Mouse (Mus musculus): ENCODE results near the gene Sell. TPM values are rescaled to one million over a fixed set of nuclear protein-coding genes. Genes with fewer than 3 reads are reported as not detected.

Gene Sell
- total RNA-seq, 2 experiments from 2014 or later = 8.0 to 15.1 TPM

DNA sequence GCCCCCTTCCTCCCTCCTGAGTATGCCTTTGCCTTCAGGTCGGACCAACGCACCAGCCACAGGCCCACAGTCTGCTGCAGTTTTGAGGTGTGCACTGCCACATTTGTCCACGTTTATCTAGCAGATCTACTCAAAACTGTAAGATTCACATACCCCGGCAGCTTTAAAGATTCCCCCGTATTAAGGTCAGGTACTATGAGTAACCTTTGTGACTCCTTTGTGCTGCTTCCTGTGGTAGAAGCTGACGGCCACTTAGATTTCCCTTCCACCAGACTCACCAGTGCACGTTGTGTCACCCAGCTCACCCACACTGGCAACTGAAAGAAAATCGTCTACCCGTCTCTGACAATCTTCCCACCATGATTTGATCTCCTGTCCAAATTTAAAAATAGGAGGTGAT lies 11.3 kb downstream of the Sell start:
- ATAC-seq (replicated peaks; ENCODE audit: low FRiP score, low TSS enrichment, poor library complexity, severe bottlenecking) = no peak

GRCm38 (mm10) chr1:164073803-164074202 lies 12.0 kb downstream of the Sell start:
- ATAC-seq (replicated peaks; ENCODE audit: low FRiP score, low TSS enrichment, poor library complexity, severe bottlenecking) = peak; percentile 36; the same call in 1 of the 2 replicates

- no peak for ATAC-seq (replicated peaks; ENCODE audit: low FRiP score, low TSS enrichment, poor library complexity, severe bottlenecking)
These were observed 12.9 kb downstream of the Sell start for GRCm38 (mm10) chr1:164074606-164075140.

- no peak for ATAC-seq (replicated peaks; ENCODE audit: low FRiP score, low TSS enrichment, poor library complexity, severe bottlenecking)
These were observed 13.6 kb downstream of the Sell start for GRCm38 (mm10) chr1:164075416-164075815.

DNA sequence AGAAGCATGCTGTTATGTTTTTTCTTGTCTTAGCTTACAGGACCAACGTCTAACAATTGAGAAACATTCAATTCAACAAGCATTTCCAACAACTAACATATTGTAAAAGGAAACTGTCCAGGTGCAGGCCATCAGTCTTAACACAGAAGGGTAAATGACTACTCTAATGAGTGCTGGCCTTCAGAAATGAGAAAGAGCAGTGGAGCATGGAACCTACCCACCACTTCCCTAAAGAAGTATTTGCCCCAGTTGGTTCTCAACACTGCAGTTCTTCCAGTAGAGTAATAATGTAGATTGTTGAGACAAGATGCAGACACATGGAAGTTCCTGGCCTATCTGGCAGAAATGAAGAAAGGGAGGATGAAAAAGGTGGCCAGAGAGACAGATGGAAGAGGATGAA lies 14.7 kb downstream of the Sell start:
- ATAC-seq (replicated peaks; ENCODE audit: low FRiP score, low TSS enrichment, poor library complexity, severe bottlenecking) = no peak

DNA sequence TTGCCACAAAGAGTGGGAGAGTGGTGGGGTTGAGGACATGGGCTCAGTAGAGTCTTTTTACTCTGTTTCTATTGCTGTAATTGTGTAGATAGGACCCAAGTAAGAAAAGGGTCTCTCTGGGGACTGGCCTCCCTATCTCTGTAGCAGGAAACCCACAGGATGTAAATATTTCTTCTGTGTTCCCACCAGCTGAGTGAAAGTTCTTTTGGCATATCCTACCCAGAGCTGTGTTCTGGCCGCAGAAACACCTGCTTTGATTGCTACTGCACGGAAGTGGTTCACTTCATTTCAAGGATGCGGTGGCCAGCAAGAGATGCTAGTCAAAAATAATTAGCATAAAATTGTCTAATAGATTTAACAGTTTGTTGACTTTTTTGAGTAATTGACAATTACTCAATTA lies 15.2 kb downstream of the Sell start:
- ATAC-seq (replicated peaks; ENCODE audit: low FRiP score, low TSS enrichment, poor library complexity, severe bottlenecking) = no peak

GRCm38 (mm10) chr1:164078323-164078741 lies 16.6 kb downstream of the Sell start:
- ATAC-seq (replicated peaks; ENCODE audit: low FRiP score, low TSS enrichment, poor library complexity, severe bottlenecking) = 0 out of 2 replicates have a peak, but pooled peaks have one; percentile 41

GRCm38 (mm10) chr1:164079091-164079490 lies 17.3 kb downstream of the Sell start:
- 0 out of 2 replicates have a peak, but pooled peaks have one; percentile 16 for ATAC-seq (replicated peaks; ENCODE audit: low FRiP score, low TSS enrichment, poor library complexity, severe bottlenecking)

DNA sequence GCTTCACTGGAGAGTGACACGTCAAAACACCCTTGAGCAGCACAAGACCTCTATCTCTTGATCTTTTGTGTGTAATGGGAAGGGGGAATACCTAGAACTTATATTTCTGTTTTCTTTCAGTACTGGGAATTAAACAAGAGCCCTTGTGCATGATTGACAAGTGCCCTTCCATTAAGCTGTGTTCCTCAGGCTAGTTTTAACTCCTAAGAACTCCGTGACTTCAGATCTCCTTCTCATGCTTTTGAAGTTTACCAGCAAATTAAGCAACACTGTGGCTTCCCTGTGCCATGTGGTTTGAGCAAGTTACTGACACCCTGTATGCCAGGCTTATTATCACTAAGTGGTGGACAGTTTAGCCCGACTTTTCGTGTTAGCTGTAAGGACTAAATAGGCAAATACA lies 21.3 kb downstream of the Sell start:
- ATAC-seq (replicated peaks; ENCODE audit: low FRiP score, low TSS enrichment, poor library complexity, severe bottlenecking) = no peak

DNA sequence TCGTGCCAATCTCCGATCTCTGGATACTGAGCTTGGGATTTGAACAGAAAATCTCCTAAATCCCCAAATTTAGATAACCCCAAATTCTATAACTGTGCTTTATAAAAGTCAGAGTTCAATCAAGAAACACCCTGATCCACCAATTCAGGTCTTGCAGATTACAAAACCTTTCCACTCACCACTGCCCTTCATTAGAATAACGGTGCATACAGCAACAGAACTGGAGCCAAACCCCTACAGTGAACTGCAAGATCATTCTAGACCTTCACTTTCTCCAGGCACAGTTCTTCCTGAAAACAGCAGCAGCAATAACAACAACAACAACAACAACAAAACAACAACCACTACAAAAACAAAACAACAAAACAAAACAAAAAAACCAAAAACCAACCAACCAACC lies 25.0 kb downstream of the Sell start:
- no peak for ATAC-seq (replicated peaks; ENCODE audit: low FRiP score, low TSS enrichment, poor library complexity, severe bottlenecking)

GRCm38 (mm10) chr1:164087872-164088271 lies 26.1 kb downstream of the Sell start:
- ATAC-seq (replicated peaks; ENCODE audit: low FRiP score, low TSS enrichment, poor library complexity, severe bottlenecking) = no peak

- no peak for ATAC-seq (replicated peaks; ENCODE audit: low FRiP score, low TSS enrichment, poor library complexity, severe bottlenecking)
These were observed 35.0 kb downstream of the Sell start for GRCm38 (mm10) chr1:164096780-164097179.

- no peak for ATAC-seq (replicated peaks; ENCODE audit: low FRiP score, low TSS enrichment, poor library complexity, severe bottlenecking)
These were observed 36.1 kb downstream of the Sell start for GRCm38 (mm10) chr1:164097911-164098310.

GRCm38 (mm10) chr1:164098372-164098771 lies 36.6 kb downstream of the Sell start:
- peak; percentile 83 for ATAC-seq (replicated peaks; ENCODE audit: low FRiP score, low TSS enrichment, poor library complexity, severe bottlenecking)

DNA sequence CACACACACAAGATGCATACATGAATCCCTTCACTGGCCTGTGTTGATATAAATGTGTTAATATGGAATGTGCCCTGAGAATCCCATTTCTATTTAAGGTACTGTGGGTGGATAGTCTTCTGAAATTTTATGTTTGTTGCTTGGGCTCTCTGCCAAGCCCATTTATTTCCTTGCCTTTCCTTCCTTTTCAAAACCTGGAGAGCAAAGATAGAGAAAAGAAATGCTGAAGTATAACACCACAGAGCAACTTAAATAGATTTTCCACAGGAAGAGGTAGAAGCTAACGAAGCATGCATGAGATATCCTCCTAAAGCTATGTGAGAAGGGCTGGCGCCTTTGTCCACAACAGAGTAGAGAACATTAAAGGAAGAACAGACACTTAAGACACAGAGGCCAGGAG lies 48.0 kb downstream of the Sell start:
- ATAC-seq (replicated peaks; ENCODE audit: low FRiP score, low TSS enrichment, poor library complexity, severe bottlenecking) = peak; percentile 26; the same call in 1 of the 2 replicates

GRCm38 (mm10) chr1:164110591-164111329 lies 49.0 kb downstream of the Sell start:
- no peak; the same call in 1 of the 2 replicates for ATAC-seq (replicated peaks; ENCODE audit: low FRiP score, low TSS enrichment, poor library complexity, severe bottlenecking)

- ATAC-seq (replicated peaks; ENCODE audit: low FRiP score, low TSS enrichment, poor library complexity, severe bottlenecking) = no peak
These were observed 52.5 kb downstream of the Sell start for GRCm38 (mm10) chr1:164114280-164114679.

DNA sequence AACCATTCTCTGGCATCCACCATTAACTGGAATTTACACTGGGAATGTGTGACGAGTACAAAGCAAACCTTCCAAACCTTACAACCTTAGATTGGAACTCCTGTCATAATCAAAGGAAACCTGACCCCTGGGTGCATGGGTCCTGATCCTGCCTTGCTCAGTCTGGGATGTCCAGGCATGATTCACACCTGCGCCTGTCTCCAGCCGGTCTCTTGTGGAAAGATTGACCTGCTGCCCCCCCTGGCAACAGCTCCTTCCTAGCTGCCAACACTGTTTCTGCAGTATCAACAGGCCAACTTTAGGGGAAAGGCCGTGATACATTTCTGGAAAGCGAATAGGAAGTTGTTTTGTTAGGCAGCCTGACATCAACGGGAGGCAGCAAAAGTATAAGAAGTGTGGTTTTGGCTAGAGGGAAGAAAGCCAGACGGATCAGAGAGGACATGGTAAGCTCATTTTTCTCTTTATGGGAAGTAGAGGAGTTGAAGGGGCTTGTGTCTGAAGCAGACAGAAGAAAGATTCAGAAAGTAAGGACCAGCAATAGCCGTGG lies 53.2 kb downstream of the Sell start, which contains the start of gene Selp:
Gene Selp, plus strand, starts transcription at position 318 of the 547 bp plus-strand sequence.
- ATAC-seq (replicated peaks; ENCODE audit: low FRiP score, low TSS enrichment, poor library complexity, severe bottlenecking) = no peak

DNA sequence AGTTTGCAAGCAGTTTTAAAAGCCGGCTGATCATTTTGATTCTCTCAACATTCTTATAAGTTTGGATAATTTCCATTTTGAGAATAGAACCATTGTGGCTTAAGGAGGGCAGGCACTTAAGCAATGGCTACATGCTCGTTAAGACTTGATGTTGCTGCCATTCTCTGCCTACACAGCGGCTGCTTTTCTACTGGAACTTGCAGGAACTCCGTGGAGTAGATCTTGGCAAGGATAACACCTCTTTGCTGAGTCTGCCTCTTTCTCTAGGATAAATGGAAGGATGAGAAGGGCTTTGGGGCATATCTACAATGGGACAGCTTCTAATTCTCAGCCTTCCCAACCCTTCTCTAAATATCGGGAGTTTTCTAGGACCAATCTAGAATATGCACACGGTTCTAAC lies 53.9 kb downstream of the Sell start:
- no peak for ATAC-seq (replicated peaks; ENCODE audit: low FRiP score, low TSS enrichment, poor library complexity, severe bottlenecking)

DNA sequence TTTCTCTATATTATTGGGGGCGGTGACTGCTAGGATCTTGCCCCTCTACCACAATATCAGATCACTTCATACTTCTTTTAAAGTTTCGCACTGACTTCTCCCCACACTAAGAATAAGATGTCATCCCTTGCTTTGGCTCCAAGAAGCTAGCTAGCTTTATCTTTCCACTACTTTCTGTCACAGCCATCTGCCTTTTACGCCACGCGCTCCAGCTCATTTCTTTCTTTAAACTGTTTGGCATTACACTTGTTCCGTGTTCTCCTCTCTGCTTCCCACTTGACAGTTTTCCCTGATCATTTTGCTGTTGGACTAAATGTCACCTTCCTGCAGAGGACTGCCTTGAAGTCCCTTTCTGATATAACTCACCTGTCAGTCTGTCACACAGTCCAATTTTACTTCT lies 56.1 kb downstream of the Sell start:
- ATAC-seq (replicated peaks; ENCODE audit: low FRiP score, low TSS enrichment, poor library complexity, severe bottlenecking) = no peak
